In the genomic region with DNA sequence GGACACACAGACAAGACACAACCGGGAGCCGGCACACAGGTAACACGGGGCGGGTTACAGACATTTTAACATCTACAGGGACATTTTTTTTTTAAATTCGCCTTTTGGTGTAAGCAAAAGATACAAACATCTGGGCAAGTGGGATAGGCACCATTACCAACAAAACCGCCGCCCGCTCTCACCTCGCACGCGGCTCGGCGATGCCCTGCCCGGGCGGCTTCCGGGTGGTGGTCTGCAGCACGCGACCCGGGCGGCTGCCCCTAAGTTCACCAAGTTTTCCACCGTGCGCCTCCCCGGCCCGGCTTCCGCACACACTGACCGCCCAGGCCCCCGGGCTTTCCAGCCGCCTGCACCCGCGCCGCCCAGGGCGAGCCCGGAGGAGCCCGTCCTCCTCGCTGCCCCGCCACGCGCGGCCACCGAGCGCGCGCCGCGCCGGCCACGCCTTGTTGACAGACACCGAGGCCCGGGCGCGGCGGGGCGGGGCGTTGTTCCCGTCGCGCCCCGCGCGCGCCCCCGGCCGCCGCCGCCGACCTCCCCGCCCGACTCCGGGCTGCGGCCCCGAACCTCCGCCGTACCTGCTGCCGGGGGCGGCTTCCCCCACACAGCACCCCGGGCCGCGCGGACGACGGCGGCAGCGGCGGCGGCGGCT, we compare ENCODE assay signal across 1 mouse cellular context.
A peak's percentile ranks its signal among the peaks of the same experiment; 100 is the strongest.
TF ChIP-seq lines count a peak whose summit lies in the region.

No protein-coding gene starts in this region.

TF ChIP-seq in CH12.LX, 34 proteins besides CTCF, POLR2A, EP300 and RAD21 (continued from another document):
- peak; percentile 52; the same call in 1 of the 2 replicates for TF ChIP-seq ZMIZ1 (IDR thresholded peaks at IDR 0.05; ENCODE audit: low read depth, low read length)
- TF ChIP-seq USF2 (conservative IDR thresholded peaks at IDR 0.05; ENCODE audit: low read depth, low read length): no peak
- TF ChIP-seq MAX (IDR thresholded peaks at IDR 0.05; ENCODE audit: low read length): peak; percentile 75
- TF ChIP-seq MYC (IDR thresholded peaks at IDR 0.05; ENCODE audit: low read depth, low read length): no peak
- no peak for TF ChIP-seq CHD2 (IDR thresholded peaks at IDR 0.05; ENCODE audit: low read length)
- peak; percentile 14; the same call in 1 of the 2 replicates for TF ChIP-seq HCFC1 (IDR thresholded peaks at IDR 0.05; ENCODE audit: low read depth, low read length)
- peak; percentile 7; the same call in 1 of the 2 replicates for TF ChIP-seq UBTF (IDR thresholded peaks at IDR 0.05; ENCODE audit: low read depth, low read length)
- no peak for TF ChIP-seq E2F4 (IDR thresholded peaks at IDR 0.05; ENCODE audit: insufficient replicate concordance, low read depth, low read length)
- TF ChIP-seq SMC3 (IDR thresholded peaks at IDR 0.05; ENCODE audit: low read depth, low read length): no peak
- peak; percentile 37; the same call in 1 of the 2 replicates for TF ChIP-seq IRF4 (IDR thresholded peaks at IDR 0.05; ENCODE audit: low read depth, low read length)
- TF ChIP-seq NRF1 (IDR thresholded peaks at IDR 0.05; ENCODE audit: low read depth, low read length): 0 out of 2 replicates have a peak, but pooled peaks have one; percentile 21
- no peak for TF ChIP-seq GABPA (IDR thresholded peaks at IDR 0.05; ENCODE audit: insufficient replicate concordance, low read depth, low read length)
- no peak for TF ChIP-seq PAX5 (IDR thresholded peaks at IDR 0.05; ENCODE audit: low read length)
- peak; percentile 48; the same call in 1 of the 2 replicates for TF ChIP-seq MEF2A (IDR thresholded peaks at IDR 0.05; ENCODE audit: borderline replicate concordance, low read depth, low read length)
- peak; percentile 16; the same call in 1 of the 2 replicates for TF ChIP-seq TCF12 (IDR thresholded peaks at IDR 0.05; ENCODE audit: low read depth, low read length)
- TF ChIP-seq ELF1 (IDR thresholded peaks at IDR 0.05; ENCODE audit: low read depth, low read length): peak; percentile 81
- TF ChIP-seq MAFK (IDR thresholded peaks at IDR 0.05; ENCODE audit: insufficient replicate concordance, low read length): no peak
